Mouse (Mus musculus): Measurements from ENCODE around the gene Gm49392.

DNA sequence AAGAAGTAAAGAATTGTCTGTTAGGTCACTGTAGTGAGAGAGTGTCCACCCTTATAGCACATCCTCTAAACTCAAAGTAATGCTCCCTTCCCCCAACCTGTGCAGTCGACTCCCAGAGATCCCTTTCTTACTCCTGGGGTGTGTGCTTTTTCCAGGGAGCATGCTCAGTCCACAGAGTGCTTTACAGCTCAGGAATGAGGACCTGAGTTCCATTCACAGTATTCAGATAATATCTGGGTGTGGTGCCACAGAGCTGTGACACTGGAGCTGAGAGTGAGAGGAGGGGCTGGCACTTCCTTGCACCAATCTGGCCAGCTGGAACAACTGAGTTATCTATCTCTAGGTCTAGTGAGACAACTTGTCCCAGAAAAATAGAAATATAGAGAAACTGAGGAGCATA, 83.0 kb downstream of the Gm49392 start:
- TF ChIP-seq CTCF (IDR thresholded peaks at IDR 0.05; ENCODE audit: control insufficient read depth, insufficient read depth, low read length) (no peak), POLR2A (IDR thresholded peaks at IDR 0.05; ENCODE audit: borderline replicate concordance, control insufficient read depth, low read depth, low read length) (no peak)
